Mouse (Mus musculus) skeletal muscle tissue, adult 2 months (tissue): ENCODE results near the gene Rpl22.

ENCODE experiments used
- DNase-seq: peaks from one replicate; pipeline ENCODE4 v3.0.0-alpha.2; 2012; ENCODE audit warnings: low read depth, low spot score

The Rpl22 gene

DNA sequence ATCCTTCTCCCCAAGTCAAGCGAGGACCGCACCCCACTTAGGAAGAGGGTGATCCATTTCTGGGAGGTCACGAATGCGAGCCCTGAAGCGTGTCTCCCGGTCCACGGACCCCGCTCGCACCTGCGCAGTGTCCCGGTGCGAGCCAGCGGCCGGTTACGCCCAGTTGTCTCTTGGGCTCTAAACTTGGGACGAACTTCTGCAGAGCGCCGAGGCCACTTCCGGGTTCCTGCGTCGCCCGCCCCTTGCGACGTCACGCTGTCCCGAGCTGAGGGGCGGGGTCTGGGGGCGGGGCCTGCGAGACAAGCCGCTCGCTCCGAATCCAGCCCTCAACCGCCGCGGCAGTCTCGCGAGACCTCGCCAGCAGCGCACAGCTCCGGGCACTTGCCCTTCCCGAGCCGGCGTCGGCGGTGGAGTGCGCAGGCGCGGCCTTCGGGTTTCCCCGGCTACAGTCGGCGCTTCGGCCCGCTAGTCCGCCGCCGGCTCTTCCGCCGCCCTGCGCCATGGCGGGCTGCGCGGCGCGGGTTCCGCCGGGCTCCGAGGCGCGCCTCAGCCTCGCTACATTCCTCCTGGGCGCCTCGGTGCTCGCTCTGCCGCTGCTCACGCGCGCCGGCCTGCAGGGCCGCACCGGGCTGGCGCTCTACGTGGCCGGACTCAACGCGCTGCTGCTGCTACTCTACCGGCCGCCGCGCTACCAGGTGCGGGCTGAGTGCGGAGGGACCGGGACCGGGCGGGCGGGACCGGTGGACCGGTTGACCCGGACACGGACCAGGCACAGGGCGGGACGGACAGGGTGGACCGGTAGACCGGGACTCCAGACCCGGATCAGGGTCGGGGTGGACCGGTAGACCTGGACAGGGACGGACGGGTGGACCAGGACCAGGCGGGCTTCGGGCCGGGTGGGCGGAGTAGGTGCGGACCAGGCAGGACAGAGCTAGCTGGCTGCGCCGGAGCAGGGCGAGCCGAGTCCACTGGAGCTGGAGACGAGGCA is 28.4 kb upstream of the Rpl22 start, which contains the start of gene Icmt:
Gene Icmt, plus strand, starts transcription at position 354 of the 988 bp plus-strand sequence.
- DNase-seq = peak; percentile 99

DNA sequence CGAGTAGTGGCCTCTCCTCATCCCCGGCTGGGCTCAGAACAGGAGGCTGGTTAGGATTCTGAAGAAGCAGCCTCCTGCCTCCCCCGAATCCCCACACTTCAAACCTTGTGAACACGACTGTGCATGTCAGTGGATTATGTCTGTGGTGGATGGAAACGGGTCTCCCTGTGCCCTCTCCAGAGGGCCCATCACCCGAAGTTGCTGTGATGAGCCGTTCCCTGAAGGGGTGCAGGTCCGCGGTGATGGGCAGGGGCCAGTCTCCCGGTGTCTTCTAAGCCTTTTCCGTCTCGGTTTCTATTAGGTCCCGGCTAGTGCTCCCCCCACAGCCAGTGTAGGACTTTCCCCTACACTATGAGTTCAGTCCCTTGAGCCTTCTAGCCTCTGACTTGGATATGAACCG is 26.7 kb upstream of the Rpl22 start:
- DNase-seq = no peak

DNA sequence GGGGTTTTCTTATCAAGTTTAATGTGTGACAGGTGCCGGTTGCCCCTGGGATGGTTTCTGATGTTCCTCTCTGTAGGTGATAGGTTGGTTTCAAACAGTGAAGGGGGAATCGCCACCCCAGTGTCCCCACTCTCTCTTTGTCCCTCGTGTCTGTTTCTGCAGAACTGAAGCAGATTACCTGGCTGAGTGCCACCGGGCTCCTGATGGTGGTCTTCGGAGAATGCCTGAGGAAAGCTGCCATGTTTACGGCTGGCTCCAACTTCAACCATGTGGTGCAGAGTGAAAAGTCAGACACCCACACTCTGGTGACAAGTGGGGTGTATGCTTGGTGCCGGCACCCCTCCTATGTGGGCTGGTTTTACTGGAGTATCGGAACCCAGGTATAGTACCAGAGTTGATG is 25.2 kb upstream of the Rpl22 start:
- no peak for DNase-seq

DNA sequence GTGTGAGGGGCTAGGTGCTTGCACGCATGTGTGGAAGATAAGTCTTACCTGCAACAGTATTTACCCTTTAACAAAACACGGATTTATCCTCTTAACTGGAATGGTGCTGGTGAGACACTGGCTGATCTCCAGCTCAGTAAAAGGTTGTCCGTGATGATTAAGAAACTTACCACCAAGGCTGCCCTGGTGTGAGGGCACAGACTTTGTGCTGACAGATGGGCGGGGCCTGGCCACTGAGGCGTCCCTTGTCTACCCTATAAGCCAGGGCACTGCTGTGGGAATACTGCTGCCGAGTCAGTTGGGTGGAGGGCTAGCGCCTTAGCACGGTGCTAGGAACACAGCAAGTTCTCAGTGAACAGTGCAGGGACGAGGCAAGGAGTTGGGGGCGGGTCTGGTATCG is 23.5 kb upstream of the Rpl22 start:
- no peak for DNase-seq

DNA sequence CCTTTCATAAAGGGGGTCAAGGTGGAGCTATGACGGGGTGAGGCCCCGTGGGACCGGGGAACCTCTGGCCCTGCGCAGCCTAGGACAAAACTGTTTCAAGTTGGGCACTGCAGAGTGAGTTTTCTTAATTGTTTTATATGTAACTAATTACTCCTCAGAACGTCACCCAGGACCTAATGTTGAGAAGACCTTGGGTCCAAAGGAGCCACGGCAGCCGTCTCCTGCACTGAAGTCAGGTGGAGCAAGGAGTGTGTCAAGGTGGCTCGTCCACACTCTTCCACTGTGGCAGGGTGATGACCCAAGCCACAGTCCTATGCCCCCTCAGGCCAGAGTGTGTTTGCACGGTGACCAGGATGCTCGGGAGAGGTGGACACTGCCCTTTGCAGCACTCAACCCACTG is 22.4 kb upstream of the Rpl22 start:
- no peak for DNase-seq

DNA sequence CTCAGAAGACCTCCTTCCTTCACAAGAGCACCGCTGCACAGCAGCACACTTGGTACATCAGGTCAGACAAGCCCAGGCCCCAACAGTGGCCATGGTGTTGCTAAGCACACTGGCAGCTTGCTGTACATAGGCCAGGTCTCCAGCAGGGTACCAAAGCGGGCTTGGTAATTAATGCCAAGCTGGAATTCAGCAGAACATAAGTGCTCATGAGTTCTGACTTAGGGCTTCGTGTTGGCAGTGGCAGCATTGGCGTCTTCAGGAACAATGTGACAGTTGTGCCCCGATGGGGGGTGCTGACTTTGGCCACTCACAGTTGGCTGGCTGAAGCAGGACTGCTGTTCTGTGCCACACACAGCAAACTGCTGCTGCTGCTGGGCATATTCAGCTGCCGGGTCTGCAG is 20.9 kb upstream of the Rpl22 start:
- no peak for DNase-seq

DNA sequence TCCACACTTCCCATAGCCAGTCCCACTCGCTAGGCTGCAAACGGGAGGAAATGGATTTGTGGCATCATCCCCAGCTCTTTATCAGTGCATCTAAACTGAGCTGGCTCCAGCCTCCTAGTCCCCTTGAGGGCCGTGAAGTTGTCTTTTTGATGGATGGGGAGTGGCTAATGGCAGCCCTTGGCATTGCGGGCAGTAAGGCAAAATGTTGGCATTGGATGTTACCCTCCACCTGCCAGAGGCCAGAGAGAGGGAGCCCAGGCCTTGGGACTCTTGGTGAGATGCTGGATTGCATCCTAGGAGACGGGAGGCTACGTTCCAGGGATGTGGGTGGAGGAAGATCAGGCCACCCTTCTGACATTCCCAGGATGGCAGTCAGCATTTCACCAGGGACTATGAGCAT is 19.6 kb upstream of the Rpl22 start:
- no peak for DNase-seq

DNA sequence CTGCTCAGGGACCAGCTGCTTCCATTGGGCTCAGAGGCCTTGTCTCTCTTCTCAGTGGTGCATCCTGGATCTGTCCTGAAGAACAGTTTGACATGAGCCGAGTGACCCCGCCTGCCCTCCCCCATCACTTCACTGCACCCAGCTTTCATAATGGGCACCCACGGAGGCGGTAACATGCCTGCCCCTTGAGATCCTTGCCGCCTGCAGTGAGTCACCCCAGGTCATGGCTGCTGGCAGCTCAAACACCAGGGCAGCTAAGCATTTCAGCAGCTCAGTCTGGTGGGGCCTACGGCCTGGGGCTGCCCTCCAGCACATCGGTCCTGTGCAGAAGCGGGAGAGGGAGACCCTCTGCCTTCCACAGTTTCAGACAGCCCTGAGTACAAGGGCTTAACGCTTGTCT is 18.0 kb upstream of the Rpl22 start:
- no peak for DNase-seq

DNA sequence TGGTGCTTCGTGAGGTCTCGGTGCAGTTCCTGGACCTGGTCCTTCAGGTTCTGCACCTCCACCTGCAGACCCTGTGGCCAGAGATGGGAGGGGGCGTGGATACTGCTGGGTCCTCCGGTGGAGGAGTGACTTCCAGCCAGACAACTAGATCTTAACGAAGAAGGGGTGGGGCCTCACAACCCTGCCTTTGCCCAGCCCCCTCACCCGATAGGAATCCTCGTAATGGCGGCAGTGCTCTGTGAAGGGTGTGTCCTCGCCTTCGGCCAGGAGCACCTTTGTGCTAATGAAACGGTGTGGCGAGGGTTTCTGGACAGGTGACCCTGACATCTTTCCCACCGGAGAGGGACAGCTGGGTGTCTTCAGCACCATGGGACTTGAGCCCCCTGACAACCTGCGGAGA is 13.4 kb upstream of the Rpl22 start:
- DNase-seq = no peak

DNA sequence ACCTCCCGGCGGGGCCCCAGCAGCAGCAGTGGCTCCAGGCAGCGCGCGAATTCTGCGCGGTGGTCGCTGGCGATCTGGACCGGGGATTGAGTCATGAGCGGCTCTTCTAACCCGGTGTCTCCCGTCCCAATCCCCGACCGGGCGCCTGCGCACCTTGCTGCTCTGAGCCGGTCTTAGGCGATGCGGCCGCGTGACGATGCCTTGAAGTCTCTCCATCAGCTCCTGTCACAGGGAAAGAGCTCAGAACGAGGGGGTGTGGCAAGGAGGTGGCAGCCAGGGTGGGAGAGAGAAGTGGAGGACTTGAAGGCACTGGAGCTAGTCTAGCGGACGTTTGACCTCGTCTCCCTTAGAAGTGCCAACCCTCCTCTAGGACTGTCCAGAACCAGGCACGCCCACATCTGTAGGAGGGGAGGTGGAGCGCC is 12.3 kb upstream of the Rpl22 start:
- DNase-seq = no peak

DNA sequence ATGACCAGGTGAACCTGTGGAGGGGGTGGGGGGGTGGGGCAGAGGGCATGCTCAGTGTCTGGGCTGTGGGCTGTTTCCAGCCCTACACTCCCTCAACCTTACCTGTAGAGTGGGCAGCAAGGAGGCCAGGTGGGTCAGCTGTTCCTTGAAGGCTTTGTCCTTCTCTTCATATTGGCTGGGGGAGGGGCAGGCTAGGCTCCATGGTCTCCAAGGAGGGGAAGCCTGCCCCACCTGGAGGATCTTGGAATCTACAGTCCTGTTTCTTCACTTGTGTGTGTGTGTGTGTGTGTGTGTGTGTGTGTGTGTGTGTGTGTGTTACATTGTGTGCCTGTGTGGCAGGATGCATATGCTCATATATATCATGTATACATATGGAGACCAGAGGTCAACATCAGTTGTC is 11.6 kb upstream of the Rpl22 start:
- no peak for DNase-seq

DNA sequence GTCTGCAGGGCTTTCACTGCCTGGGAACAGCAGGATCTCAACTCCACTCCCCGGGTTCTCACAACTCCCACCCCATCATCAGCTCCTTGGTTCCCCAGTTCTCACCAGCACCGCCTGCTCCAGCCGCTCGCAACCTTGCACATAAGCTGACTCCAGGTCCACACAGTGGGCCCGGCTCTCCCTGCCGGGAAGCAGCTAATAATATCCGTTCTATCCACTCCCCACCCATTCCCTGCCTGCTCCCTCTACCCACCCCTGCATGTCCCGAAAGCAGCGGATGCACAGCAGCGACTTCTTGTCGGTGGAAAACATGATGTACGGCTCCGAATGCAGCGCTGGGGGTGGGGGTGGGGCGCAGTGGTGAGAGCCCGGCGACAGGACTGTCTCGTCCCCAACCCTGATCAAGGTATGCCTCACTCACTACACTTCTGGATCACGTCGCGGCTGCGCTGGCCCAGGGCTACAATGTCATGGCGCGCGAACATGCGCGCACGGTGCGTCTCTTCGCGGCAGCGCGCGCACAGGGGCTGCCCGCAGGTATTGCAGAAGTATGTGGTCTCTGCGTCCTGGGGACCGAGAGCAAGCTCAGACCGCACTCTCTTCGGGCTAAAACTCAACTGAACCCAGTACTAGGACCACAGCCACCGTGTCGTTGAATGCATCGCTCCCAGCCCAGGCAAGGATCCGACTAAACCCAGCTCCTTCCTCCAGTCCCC is 9.9 kb upstream of the Rpl22 start:
- no peak for DNase-seq

DNA sequence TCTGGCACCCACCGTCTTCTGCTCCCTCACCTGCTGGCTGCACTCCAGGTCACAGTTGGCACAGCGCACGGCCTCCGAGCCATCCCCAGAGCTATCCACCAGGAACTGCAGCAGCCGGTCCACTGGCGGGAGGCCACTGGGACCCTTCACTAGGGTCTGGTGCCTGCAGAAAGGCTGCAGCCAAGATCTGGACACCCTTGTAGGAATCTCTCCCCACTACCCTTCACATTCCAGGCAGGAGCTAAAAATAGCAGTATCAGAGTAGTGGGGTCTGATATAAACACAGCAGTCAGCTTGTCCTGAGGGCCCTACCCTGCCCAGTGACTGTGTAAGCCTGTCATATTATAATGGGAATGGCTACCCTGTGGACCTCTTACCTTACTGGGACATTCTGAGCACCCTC is 7.9 kb upstream of the Rpl22 start:
- no peak for DNase-seq

DNA sequence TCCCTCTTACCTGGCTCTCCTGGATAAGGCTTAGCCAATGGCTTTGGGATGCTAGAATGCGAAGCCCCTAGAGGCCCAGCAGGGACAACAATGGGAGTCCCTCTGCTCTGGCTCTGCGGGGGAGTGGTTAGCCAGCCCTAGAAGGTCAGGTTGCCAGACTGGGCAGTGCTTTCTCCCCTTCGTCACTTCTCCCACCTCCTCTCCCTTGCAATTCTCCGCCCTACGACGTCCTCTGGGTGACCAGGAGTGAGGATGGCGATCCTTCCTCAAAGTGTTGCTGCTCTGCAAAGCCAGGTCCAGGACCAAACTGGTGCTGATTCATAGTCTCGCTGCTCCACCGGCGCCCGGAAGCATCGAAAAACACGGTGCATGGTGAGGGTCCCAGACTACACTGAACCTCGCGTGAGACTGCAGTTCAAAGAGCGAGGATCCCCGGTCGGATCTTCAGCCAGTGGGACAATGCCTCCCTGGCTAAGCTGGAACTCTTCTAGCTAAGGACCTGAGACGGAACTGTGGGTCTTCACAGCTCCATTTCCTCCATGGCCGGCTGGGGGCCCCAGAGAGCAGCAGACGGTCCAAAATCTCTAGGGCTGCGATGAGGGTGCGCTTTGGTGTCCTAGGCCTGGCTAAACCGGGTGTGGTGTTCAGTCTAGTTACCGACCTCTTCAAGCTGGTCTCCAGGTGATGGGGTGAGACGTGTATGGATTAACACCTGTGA is 6.9 kb upstream of the Rpl22 start, which contains the start of gene Rnf207:
Gene Rnf207, minus strand, starts transcription at position 477 of the 718 bp plus-strand sequence.
- DNase-seq = no peak

DNA sequence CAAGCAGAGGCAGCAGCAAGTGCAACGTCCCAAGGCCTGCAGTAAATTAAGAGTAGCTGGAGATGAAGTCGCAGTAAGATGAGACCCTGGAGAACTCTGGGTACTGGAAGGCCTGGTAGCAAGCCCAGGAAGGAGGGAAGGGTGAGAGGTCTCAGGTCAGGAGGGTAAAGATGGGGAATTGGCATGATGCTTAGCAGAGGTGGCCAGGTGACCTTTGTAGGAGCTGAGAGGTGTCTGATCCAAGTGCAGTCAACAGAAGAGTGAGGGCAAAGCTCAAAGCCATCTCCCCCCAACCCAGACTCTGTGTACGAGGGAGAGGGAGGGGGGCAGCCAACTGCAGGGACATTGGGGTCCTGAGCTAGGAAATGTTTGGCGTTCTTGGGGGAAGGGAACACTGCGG is 4.1 kb upstream of the Rpl22 start:
- no peak for DNase-seq

DNA sequence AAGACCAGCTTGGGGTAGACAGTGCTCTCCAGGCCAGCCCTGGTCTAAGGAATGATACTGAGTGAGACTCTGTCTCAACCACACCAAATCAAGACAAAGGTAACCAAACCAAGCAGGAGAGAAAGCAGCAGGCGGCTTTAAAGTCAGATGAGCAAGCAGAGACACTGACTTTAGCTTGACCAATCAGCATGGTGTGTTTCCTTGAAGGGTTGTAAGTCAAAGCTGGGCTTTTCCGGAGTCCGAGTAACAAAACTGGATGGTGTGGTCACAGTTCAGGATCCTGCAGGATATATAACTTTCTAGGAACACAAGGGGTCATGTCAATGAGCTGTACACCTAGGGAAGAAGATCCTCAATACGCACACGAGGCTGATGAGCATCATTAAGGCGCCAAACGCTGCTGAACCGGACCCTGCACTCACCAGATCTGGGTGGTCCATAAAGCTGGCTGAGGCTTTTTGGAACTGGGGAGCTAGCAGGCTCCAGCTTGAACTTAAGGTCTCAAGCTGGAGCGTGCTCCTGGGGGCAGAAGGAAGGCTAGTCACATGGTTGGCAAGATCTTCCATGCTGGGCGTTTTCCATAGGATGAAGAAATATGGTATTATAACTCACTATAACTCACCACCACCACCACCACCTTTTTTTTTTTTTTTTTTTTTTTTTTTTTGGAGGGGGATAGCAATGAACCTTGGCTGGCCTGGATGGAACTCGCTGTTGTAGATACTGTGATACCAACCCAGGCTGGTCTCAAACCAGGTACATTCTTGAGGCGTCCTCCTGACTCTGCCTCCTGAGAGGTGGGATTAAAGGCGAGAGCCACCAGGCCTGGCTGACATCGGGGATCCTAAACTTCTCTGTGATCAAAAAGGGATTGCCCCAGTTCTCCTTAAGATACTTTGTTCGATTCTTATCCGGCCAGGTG is 640 bp upstream of the Rpl22 start:
- DNase-seq = no peak

DNA sequence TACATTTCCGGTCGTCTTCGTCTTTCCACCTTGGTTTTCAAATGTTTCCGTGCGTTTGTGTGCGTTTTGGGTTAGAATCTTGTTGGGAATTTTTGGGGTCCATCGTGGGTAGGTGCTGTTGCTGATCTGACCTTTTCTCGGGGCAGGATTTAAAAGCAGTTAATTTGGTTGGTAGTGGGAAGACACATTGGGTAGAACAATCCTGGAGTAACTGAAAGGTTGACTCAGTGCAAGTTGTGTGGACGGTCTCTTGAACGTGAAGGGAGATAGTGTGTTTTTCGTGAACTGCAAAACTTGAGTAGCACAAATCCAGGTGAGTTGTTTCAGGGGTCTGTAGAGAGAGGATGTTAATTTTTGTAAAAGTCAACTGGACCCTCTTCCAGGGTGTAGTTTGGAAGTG is 1.0 kb downstream of the Rpl22 start:
- DNase-seq = no peak

DNA sequence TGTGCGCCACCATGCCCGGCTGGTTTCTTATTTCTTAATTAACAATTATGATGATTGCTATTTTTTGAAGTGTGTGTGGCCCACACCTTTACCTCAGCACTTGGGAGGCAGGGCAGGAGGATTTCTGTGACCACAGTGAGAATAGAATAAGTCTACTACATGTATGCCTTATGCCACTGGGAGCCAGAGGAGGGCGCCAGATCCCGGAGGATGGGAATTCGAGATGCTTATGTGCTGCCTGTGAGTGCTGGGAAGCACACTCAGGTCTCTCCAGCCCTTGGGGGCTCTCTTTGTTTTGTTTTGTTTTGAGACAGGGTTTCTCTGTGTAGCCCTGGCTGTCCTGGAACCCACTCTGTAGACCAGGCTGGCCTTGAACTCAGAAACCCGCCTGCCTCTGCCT is 3.1 kb downstream of the Rpl22 start:
- DNase-seq = no peak

DNA sequence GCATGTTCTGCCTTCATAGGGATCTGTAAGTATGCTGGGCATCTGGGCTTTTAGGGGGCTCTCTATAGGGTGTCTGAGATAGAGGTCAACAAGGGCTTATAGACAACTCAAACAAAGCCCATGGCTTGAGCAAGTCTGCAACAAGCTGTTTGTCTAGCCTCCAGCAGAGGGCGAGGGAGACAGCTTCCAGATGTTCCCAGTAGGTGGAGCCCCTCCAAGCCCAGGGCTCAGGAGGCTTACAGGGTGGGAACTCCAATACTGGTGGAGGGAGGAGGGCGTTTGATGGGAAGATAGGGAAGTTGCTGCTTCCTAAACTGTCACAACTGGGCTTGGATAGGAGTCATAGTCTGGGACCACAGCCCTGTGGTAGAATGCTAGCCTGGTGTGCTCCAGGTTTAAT is 7.4 kb downstream of the Rpl22 start:
- peak; percentile 35 for DNase-seq

DNA sequence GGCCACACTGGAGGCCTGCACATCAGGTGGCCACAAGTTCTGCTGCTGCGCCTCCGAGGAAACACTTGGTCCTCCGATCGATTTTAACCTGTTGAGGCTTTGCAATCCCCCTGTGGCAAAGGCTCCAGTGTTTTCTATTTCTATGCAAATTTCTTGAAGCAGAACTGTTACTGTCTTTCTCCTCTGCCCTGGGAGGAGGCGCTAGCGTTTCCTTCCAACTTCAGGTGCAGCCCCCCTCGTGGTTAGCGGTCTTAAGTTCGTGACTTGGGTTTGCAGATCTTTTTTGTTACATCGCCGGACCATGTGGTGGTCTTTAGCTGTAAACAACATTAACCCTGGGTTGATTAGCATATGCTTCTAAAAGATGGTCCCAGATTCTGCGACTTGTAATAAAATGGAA is 8.0 kb downstream of the Rpl22 start:
- DNase-seq = no peak

DNA sequence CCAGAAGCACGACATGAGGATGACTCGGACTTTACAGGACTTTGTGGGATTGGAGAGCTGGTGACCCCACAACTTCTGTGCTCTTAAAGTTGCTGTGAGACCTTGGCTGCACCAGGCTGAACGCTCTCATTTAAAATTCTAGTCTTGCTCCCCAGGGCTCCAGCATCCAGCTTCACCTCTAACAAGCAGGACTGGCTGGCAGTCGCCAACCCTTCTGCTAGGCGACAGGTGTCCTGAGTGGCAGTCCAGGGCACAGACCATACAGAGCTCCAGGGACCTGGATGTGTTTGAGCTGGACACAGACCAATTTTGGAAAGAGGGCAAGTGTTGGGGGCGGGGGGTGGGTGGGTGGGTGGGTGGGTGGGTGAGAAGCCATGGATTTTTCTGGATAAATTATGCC is 12.2 kb downstream of the Rpl22 start:
- DNase-seq = no peak
